Mouse (Mus musculus) CH12.LX (cell line): ENCODE results near the gene Erbin. TPM values are rescaled to one million over a fixed set of nuclear protein-coding genes. Genes with fewer than 3 reads are reported as not detected.

ENCODE experiments used
- DNase-seq: peaks from one replicate; pipeline ENCODE4 v3.0.0-alpha.2; 2013; ENCODE audit errors: extremely low read depth
- H3K27ac ChIP-seq: 2 replicates; pipeline ENCODE4 v1.5.1; 2012; ENCODE audit warnings: low read depth, mild to moderate bottlenecking, control low read depth, moderate library complexity; ENCODE audit not compliant: insufficient read depth
- H3K27me3 ChIP-seq: replicated peaks from 2 replicates; pipeline ENCODE3; 2012; ENCODE audit warnings: inconsistent platforms
- H3K36me3 ChIP-seq, 2 experiments: replicated peaks in 1 of 2; 2 replicates each; pipeline versions ENCODE3 to v1.6.1; 2012; ENCODE audit warnings: inconsistent platforms in 1 of 2, low read length in 1 of 2, mild to moderate bottlenecking in 1 of 2, mixed read lengths in 1 of 2, moderate library complexity in 1 of 2; ENCODE audit not compliant: control insufficient read depth in 1 of 2, insufficient read depth in 1 of 2
- H3K4me1 ChIP-seq, 2 experiments: 2 replicates each; pipeline ENCODE4 v1.6.1; 2012; ENCODE audit warnings: inconsistent platforms in 1 of 2, moderate library complexity in 1 of 2; ENCODE audit not compliant: insufficient read depth in 2 of 2, control insufficient read depth in 1 of 2
- H3K4me2 ChIP-seq: 2 replicates; pipeline ENCODE4 v1.6.1; 2012; ENCODE audit warnings: low read depth, mild to moderate bottlenecking, control low read depth; ENCODE audit not compliant: poor library complexity, insufficient read depth, severe bottlenecking
- H3K4me3 ChIP-seq, 3 experiments: fragments of 150-350 bp in 1 of 3; sonication (generic) in 1 of 3; replicated peaks in 1 of 3; 2 replicates each; pipeline versions ENCODE3 to v1.5.1; 2011 to 2012; ENCODE audit warnings: low read depth in 2 of 3, low read length in 2 of 3, mild to moderate bottlenecking in 2 of 3, moderate library complexity in 2 of 3, control low read depth in 1 of 3, improper control_type of control experiment in 1 of 3, inconsistent platforms in 1 of 3, mixed read lengths in 1 of 3; ENCODE audit not compliant: poor library complexity in 1 of 3
- H3K79me2 ChIP-seq: replicated peaks from 2 replicates; pipeline ENCODE4 v1.6.1; 2012; ENCODE audit warnings: mild to moderate bottlenecking, moderate library complexity; ENCODE audit not compliant: control insufficient read depth, poor library complexity, insufficient read depth, severe bottlenecking; ENCODE audit errors: extremely low read depth
- H3K9ac ChIP-seq: 2 replicates; pipeline ENCODE4 v1.6.1; 2012; ENCODE audit warnings: low read depth, mild to moderate bottlenecking, control low read depth, moderate library complexity; ENCODE audit not compliant: insufficient read depth
- H3K9me3 ChIP-seq: replicated peaks from 2 replicates; pipeline ENCODE3; 2012; ENCODE audit warnings: low read length, inconsistent platforms, mixed read lengths
- BHLHE40 ChIP-seq: IDR thresholded peaks from 2 replicates; pipeline ENCODE4 v1.6.1; 2011; ENCODE audit warnings: mild to moderate bottlenecking, low read depth, low read length, improper control_type of control experiment
- CHD1 ChIP-seq: IDR thresholded peaks from 2 replicates; pipeline ENCODE4 v1.6.1; 2012; ENCODE audit warnings: low read depth, low read length, improper control_type of control experiment, inconsistent platforms
- CHD2 ChIP-seq: IDR thresholded peaks from 2 replicates; pipeline ENCODE4 v1.6.1; 2011; ENCODE audit warnings: low read length, improper control_type of control experiment
- CTCF ChIP-seq, 2 experiments: IDR thresholded peaks in 1 of 2; conservative IDR thresholded peaks in 1 of 2; 2 replicates each; pipeline ENCODE4 v1.5.1; 2011 to 2012; ENCODE audit warnings: low read depth in 2 of 2, low read length in 2 of 2, improper control_type of control experiment in 1 of 2, inconsistent platforms in 1 of 2, mild to moderate bottlenecking in 1 of 2, moderate library complexity in 1 of 2
- E2F4 ChIP-seq: IDR thresholded peaks from 2 replicates; pipeline ENCODE4 v1.6.1; 2011; ENCODE audit warnings: low read depth, low read length, improper control_type of control experiment; ENCODE audit not compliant: insufficient replicate concordance
- ELF1 ChIP-seq: IDR thresholded peaks from 2 replicates; pipeline ENCODE4 v1.6.1; 2014; ENCODE audit warnings: low read depth, mild to moderate bottlenecking, inconsistent platforms, low read length, improper control_type of control experiment
- EP300 ChIP-seq: IDR thresholded peaks from 2 replicates; pipeline ENCODE4 v1.6.1; 2011; ENCODE audit warnings: low read length, improper control_type of control experiment
- ETS1 ChIP-seq: conservative IDR thresholded peaks from 2 replicates; pipeline ENCODE4 v1.6.1; 2012; ENCODE audit warnings: low read depth, mild to moderate bottlenecking, inconsistent platforms, low read length, improper control_type of control experiment, moderate library complexity
- IRF4 ChIP-seq: IDR thresholded peaks from 2 replicates; pipeline ENCODE4 v1.6.1; 2014; ENCODE audit warnings: low read depth, mild to moderate bottlenecking, inconsistent platforms, low read length, improper control_type of control experiment
- JUN ChIP-seq: IDR thresholded peaks from 2 replicates; pipeline ENCODE4 v1.6.1; 2011; ENCODE audit warnings: low read depth, mild to moderate bottlenecking, low read length, improper control_type of control experiment, moderate library complexity; ENCODE audit not compliant: insufficient read depth
- KAT2A ChIP-seq: IDR thresholded peaks from 2 replicates; pipeline ENCODE4 v1.6.1; 2012; ENCODE audit warnings: low read length, improper control_type of control experiment, inconsistent platforms; ENCODE audit not compliant: insufficient replicate concordance
- MAX ChIP-seq: IDR thresholded peaks from 2 replicates; pipeline ENCODE4 v1.6.1; 2011; ENCODE audit warnings: low read length, improper control_type of control experiment
- MAZ ChIP-seq: IDR thresholded peaks from 2 replicates; pipeline ENCODE4 v1.6.1; 2012; ENCODE audit warnings: low read depth, mild to moderate bottlenecking, inconsistent platforms, low read length, improper control_type of control experiment, moderate library complexity
- MEF2A ChIP-seq: IDR thresholded peaks from 2 replicates; pipeline ENCODE4 v1.6.1; 2014; ENCODE audit warnings: low read depth, mild to moderate bottlenecking, inconsistent platforms, low read length, improper control_type of control experiment, borderline replicate concordance
- MXI1 ChIP-seq: IDR thresholded peaks from 2 replicates; pipeline ENCODE4 v1.6.1; 2011; ENCODE audit warnings: mild to moderate bottlenecking, low read depth, low read length, improper control_type of control experiment
- MYC ChIP-seq: IDR thresholded peaks from 2 replicates; pipeline ENCODE4 v1.6.1; 2011; ENCODE audit warnings: low read depth, mild to moderate bottlenecking, improper control_type of control experiment, low read length
- NELFE ChIP-seq: IDR thresholded peaks from 2 replicates; pipeline ENCODE4 v1.6.1; 2011; ENCODE audit warnings: low read depth, low read length, improper control_type of control experiment
- POLR2AphosphoS2 ChIP-seq: IDR thresholded peaks from 2 replicates; pipeline ENCODE4 v1.6.1; 2011; ENCODE audit warnings: low read depth, low read length, improper control_type of control experiment
- RAD21 ChIP-seq: IDR thresholded peaks from 2 replicates; pipeline ENCODE4 v1.6.1; 2011; ENCODE audit warnings: low read depth, mild to moderate bottlenecking, low read length, improper control_type of control experiment, moderate library complexity
- SMC3 ChIP-seq: IDR thresholded peaks from 2 replicates; pipeline ENCODE4 v1.6.1; 2011; ENCODE audit warnings: low read depth, low read length, improper control_type of control experiment
- TBP ChIP-seq: conservative IDR thresholded peaks from 2 replicates; pipeline ENCODE4 v1.6.1; 2011; ENCODE audit warnings: low read depth, low read length, improper control_type of control experiment
- UBTF ChIP-seq: IDR thresholded peaks from 2 replicates; pipeline ENCODE4 v1.6.1; 2012; ENCODE audit warnings: low read depth, mild to moderate bottlenecking, inconsistent platforms, low read length, improper control_type of control experiment, moderate library complexity
- ZC3H11A ChIP-seq: IDR thresholded peaks from 2 replicates; pipeline ENCODE4 v1.6.1; 2012; ENCODE audit warnings: low read depth, mild to moderate bottlenecking, inconsistent platforms, low read length, improper control_type of control experiment
- ZKSCAN1 ChIP-seq: IDR thresholded peaks from 2 replicates; pipeline ENCODE4 v1.6.1; 2012; ENCODE audit warnings: low read depth, inconsistent platforms, low read length, improper control_type of control experiment, borderline replicate concordance
- ZNF384 ChIP-seq: IDR thresholded peaks from 2 replicates; pipeline ENCODE4 v1.6.1; 2012; ENCODE audit warnings: low read depth, low read length, improper control_type of control experiment, inconsistent platforms
- dilution Hi-C: fragments of 300-500 bp; cut with MboI; formaldehyde crosslinking; loops from 2 replicates; pipeline ENCODE4 v1.14.3; 2020; ENCODE audit warnings: low sequenced_read_pairs; ENCODE audit not compliant: extremely low pct_unique_long_range_greater_than_20kb, extremely low pct_ligation_motif_present
- in situ Hi-C: fragments of 300-500 bp; cut with MboI; formaldehyde crosslinking; loops from 3 replicates; pipeline ENCODE4 v1.14.3; 2019; ENCODE audit warnings: low sequenced_read_pairs, low pct_ligation_motif_present, low pct_unique_long_range_greater_than_20kb, mixed read lengths
- polyA plus RNA-seq: library from polyadenylated mRNA; unstranded; fragments of >175 nt; gene quantifications from 2 replicates; pipeline ENCODE4 v1.2.1, GENCODE M21; 2012; ENCODE audit warnings: low read depth; ENCODE audit not compliant: insufficient read length
- total RNA-seq, 2 experiments: library from RNA; depleted of rRNA; stranded (reverse); fragments of 300-350 nt in 1 of 2; fragments of >200 nt in 1 of 2; gene quantifications; 2 replicates each; pipeline ENCODE4 v1.2.3; 2012 to 2014

Gene Erbin
- total and polyA plus RNA-seq, 3 experiments: 26.2 to 45.8 (median 30.9) TPM

GRCm38 (mm10) chr13:103876743-103877142 is 43.6 kb downstream of the Erbin start:
- in situ Hi-C loops: no loop called here
- Histone ChIP-seq H3K4me3 (no peak overlapping the region), H3K79me2 (peaks cover 3% of the 10 kb centered on the region; the same call in 1 of the 2 replicates), H3K9me3 (no peaks in the 10 kb centered on the region), H3K27ac (no peak overlapping the region), H3K36me3 (peaks cover 4 to 37% of the 10 kb centered on the region in 2 experiments), H3K4me1 (peaks cover 0 to 3% of the 10 kb centered on the region in 2 experiments; a peak in 1 of 4 replicates)
- DNase-seq: no peak
- TF ChIP-seq CHD2 (no peak), POLR2AphosphoS2 (no peak), MAX (no peak), BHLHE40 (no peak), CTCF (conservative IDR thresholded peaks at IDR 0.05 in 1 of 2, IDR thresholded peaks at IDR 0.05 in 1 of 2; ENCODE audit: low read depth in 2 of 2, low read length in 2 of 2) (no peak), UBTF (no peak), MYC (no peak), MAZ (no peak)
- TF ChIP-seq, all 38 proteins: peak for 0
- H3K9ac ChIP-seq: no peak overlapping the region
- dilution Hi-C loops: no loop called here
- H3K27me3 ChIP-seq: no peaks in the 10 kb centered on the region
- H3K4me2 ChIP-seq: no peak overlapping the region

- in situ Hi-C loops: no loop called here
These were observed 44.3 kb downstream of the Erbin start for GRCm38 (mm10) chr13:103875823-103876514.

GRCm38 (mm10) chr13:103870786-103871185 is 49.5 kb downstream of the Erbin start:
- Histone ChIP-seq H3K9me3 (no peaks in the 10 kb centered on the region), H3K27ac (no peak overlapping the region), H3K36me3 (peaks cover 3 to 21% of the 10 kb centered on the region in 2 experiments), H3K79me2 (peaks cover 3% of the 10 kb centered on the region; the same call in 1 of the 2 replicates), H3K4me2 (no peak overlapping the region), H3K27me3 (no peaks in the 10 kb centered on the region), H3K4me1 (peaks cover 3 to 32% of the 10 kb centered on the region in 2 experiments; a peak in 1 of 4 replicates), H3K9ac (no peak overlapping the region), H3K4me3 (no peak overlapping the region)
- DNase-seq: no peak
- in situ Hi-C loops (no loop called here), dilution Hi-C loops (no loop called here)
- TF ChIP-seq IRF4: no peak
- TF ChIP-seq ZKSCAN1: no peak
- no peak for TF ChIP-seq E2F4
- no peak for TF ChIP-seq NELFE
- TF ChIP-seq MEF2A: no peak
- TF ChIP-seq POLR2AphosphoS2: no peak
- no peak for TF ChIP-seq MXI1
- no peak for TF ChIP-seq ETS1
- no peak for TF ChIP-seq TBP
- no peak for TF ChIP-seq CHD1
- TF ChIP-seq ZC3H11A: no peak
- TF ChIP-seq EP300: no peak
- TF ChIP-seq JUN: no peak
- no peak for TF ChIP-seq KAT2A
- TF ChIP-seq SMC3: no peak

More at GRCm38 (mm10) chr13:103875823-103876514, 44.3 kb downstream of the Erbin start:
- dilution Hi-C loops: no loop called here
- Histone ChIP-seq H3K27ac (no peak overlapping the region), H3K4me1 (peaks cover 0 to 3% of the 10 kb centered on the region in 2 experiments; a peak in 1 of 4 replicates), H3K4me3 (no peak overlapping the region), H3K27me3 (no peaks in the 10 kb centered on the region), H3K36me3 (peaks cover 4 to 30% of the 10 kb centered on the region in 2 experiments), H3K4me2 (no peak overlapping the region), H3K9ac (no peak overlapping the region), H3K9me3 (no peaks in the 10 kb centered on the region), H3K79me2 (peaks cover 3% of the 10 kb centered on the region; the same call in 1 of the 2 replicates)
- DNase-seq: no peak
- TF ChIP-seq RAD21 (no peak), ZNF384 (no peak), BHLHE40 (no peak), MAX (no peak), KAT2A (no peak), ZKSCAN1 (no peak), ETS1 (no peak), MXI1 (no peak), ELF1 (no peak), JUN (no peak), MYC (no peak), IRF4 (no peak)
